ENCODE assay signal across 8 mouse cellular contexts in genomic region chr17:34234926-34235325, GRCm38 (mm10). TPM values are rescaled to one million over a fixed set of nuclear protein-coding genes. Genes with fewer than 3 reads are reported as not detected.
DNase-seq lines count a peak whose midpoint lies in the region; ATAC-seq and TF ChIP-seq lines count a peak whose summit lies in the region.
"Had no signal": no experiment of that assay in that cellular context is flagged by ENCODE, and none has a peak within 500 bp of the region (broad histone marks: within the 10 kb centered on the region; RNA-seq: fewer than 3 reads in every experiment).

No protein-coding gene starts in this region.

- TF ChIP-seq CTCF in bone marrow macrophage, adult 2 months (IDR thresholded peaks at IDR 0.05; ENCODE audit: low read depth, low read length), result peak; percentile 96

- H3K36me3 ChIP-seq in forebrain, embryonic 13.5 days (ENCODE audit: poor library complexity, severe bottlenecking), result no peaks in the 10 kb centered on the region
- no peaks in the 10 kb centered on the region for H3K36me3 ChIP-seq in hindbrain, embryonic 15.5 days
- H3K36me3 ChIP-seq: limb, embryonic 15.5 days had no signal

- H3K4me1 ChIP-seq in bone marrow macrophage, adult 2 months (ENCODE audit: control insufficient read depth, insufficient read depth, low read length), result peaks cover 9% of the 10 kb centered on the region
- H3K4me1 ChIP-seq in forebrain, embryonic 13.5 days, result no peaks in the 10 kb centered on the region
- H3K4me1 ChIP-seq in hindbrain, embryonic 15.5 days (replicated peaks), result no peaks in the 10 kb centered on the region
- H3K4me1 ChIP-seq: limb, embryonic 15.5 days had no signal

- ATAC-seq in forebrain, embryonic 13.5 days, result 0 out of 2 replicates have a peak, but pooled peaks have one; percentile 21
- peak; percentile 54; the same call in 1 of the 2 replicates for ATAC-seq in hindbrain, embryonic 15.5 days (ENCODE audit: low FRiP score, low read depth)
- ATAC-seq in megakaryocyte, adult 5-6 weeks (ENCODE audit: poor library complexity, severe bottlenecking), result peak; percentile 99

- H3K9ac ChIP-seq in forebrain, embryonic 13.5 days, result no peak overlapping the region
- H3K9ac ChIP-seq in hindbrain, embryonic 15.5 days, result no peak overlapping the region
- H3K9ac ChIP-seq: limb, embryonic 15.5 days had no signal

- H3K9me3 ChIP-seq in forebrain, embryonic 13.5 days (replicated peaks), result no peaks in the 10 kb centered on the region
- H3K9me3 ChIP-seq in hindbrain, embryonic 15.5 days, result no peaks in the 10 kb centered on the region
- H3K9me3 ChIP-seq: limb, embryonic 15.5 days had no signal

- H3K4me3 ChIP-seq in bone marrow macrophage, adult 2 months (ENCODE audit: insufficient read depth, low read length), result no peak overlapping the region
- no peak overlapping the region for H3K4me3 ChIP-seq in forebrain, embryonic 13.5 days
- no peak overlapping the region for H3K4me3 ChIP-seq in hindbrain, embryonic 15.5 days
- H3K4me3 ChIP-seq: limb, embryonic 15.5 days had no signal

- no peaks in the 10 kb centered on the region for H3K27me3 ChIP-seq in forebrain, embryonic 13.5 days
- no peaks in the 10 kb centered on the region for H3K27me3 ChIP-seq in hindbrain, embryonic 15.5 days
- H3K27me3 ChIP-seq: limb, embryonic 15.5 days had no signal

- peak; percentile 60 for DNase-seq in MEL-GATA-1-ER (ENCODE audit: extremely low read depth, low read depth)
- DNase-seq in layer of hippocampus, postnatal 25 days (ENCODE audit: extremely low spot score in 1 of 2, low spot score in 1 of 2), result peak; percentile 44 to 80
- DNase-seq in right cerebral cortex, postnatal 36 days (ENCODE audit: low spot score in 2 of 2), result peak; percentile 21 to 26

- no peak overlapping the region for H3K27ac ChIP-seq in bone marrow macrophage, adult 2 months (ENCODE audit: insufficient read depth, low read depth, low read length)
- no peak overlapping the region for H3K27ac ChIP-seq in forebrain, embryonic 13.5 days
- H3K27ac ChIP-seq in hindbrain, embryonic 15.5 days (replicated peaks), result no peak overlapping the region
- H3K27ac ChIP-seq: limb, embryonic 15.5 days had no signal

- TF ChIP-seq POLR2A in bone marrow macrophage, adult 2 months (IDR thresholded peaks at IDR 0.05; ENCODE audit: borderline replicate concordance, low read depth, low read length), result no peak

- H3K4me2 ChIP-seq in forebrain, embryonic 13.5 days, result no peak overlapping the region
- H3K4me2 ChIP-seq in hindbrain, embryonic 15.5 days, result no peak overlapping the region
- H3K4me2 ChIP-seq: limb, embryonic 15.5 days had no signal

- WGBS in forebrain, embryonic 13.5 days, result 51% methylated on average over 9 of the region's 9 CpGs
- 36% methylated on average over 9 of the region's 9 CpGs for WGBS in hindbrain, embryonic 15.5 days

RNA-seq across cellular contexts. Expression of gene H2-Ob, which starts 3.8 kb away (rescaled TPM):
- 1.9 and 2.0 TPM in 2 replicates for polyA plus RNA-seq in bone marrow macrophage, adult 2 months (2012; ENCODE audit: insufficient read depth, insufficient read length, missing spikeins)
- not detected in 2 replicates for polyA plus RNA-seq in forebrain, embryonic 13.5 days (2015; fragmentation: Nextera tagmentation; extraction: Ambion mirVana)
- polyA plus RNA-seq in hindbrain, embryonic 15.5 days (2015; fragmentation: Nextera tagmentation; extraction: Ambion mirVana), result 0.20 and 0.21 TPM in 2 replicates
- total RNA-seq in layer of hippocampus, postnatal 25 days (2021), result under 1 TPM; 0.25 to 0.47 TPM
- 4.2 and 4.7 TPM in 2 replicates for total RNA-seq in megakaryocyte, adult 5-6 weeks (2015)
- total RNA-seq in megakaryocyte, adult 5-6 weeks (2017), result 2.4 and 2.5 TPM in 2 replicates
- polyA plus RNA-seq: limb, embryonic 15.5 days had no signal

RNA-seq across cellular contexts. Expression of gene H2-Ab1, which starts 22.6 kb away (rescaled TPM):
- polyA plus RNA-seq in bone marrow macrophage, adult 2 months (2012; ENCODE audit: insufficient read depth, insufficient read length, missing spikeins), result 1,609 and 1,701 TPM in 2 replicates
- 1.4 and 1.5 TPM in 2 replicates for polyA plus RNA-seq in forebrain, embryonic 13.5 days (2015; fragmentation: Nextera tagmentation; extraction: Ambion mirVana)
- 1.6 and 2.5 TPM in 2 replicates for polyA plus RNA-seq in hindbrain, embryonic 15.5 days (2015; fragmentation: Nextera tagmentation; extraction: Ambion mirVana)
- total RNA-seq in layer of hippocampus, postnatal 25 days (2021), result 1 to 10 TPM; 1.0 to 1.7 TPM
- 145 and 162 TPM in 2 replicates for total RNA-seq in megakaryocyte, adult 5-6 weeks (2015)
- 136 and 181 TPM in 2 replicates for total RNA-seq in megakaryocyte, adult 5-6 weeks (2017)

RNA-seq across cellular contexts. Expression of gene Tap2, which starts 31.6 kb away (rescaled TPM):
- 51.8 and 56.6 TPM in 2 replicates for polyA plus RNA-seq in bone marrow macrophage, adult 2 months (2012; ENCODE audit: insufficient read depth, insufficient read length, missing spikeins)
- polyA plus RNA-seq in forebrain, embryonic 13.5 days (2015; fragmentation: Nextera tagmentation; extraction: Ambion mirVana), result 0.76 and 0.87 TPM in 2 replicates
- 2.2 and 2.3 TPM in 2 replicates for polyA plus RNA-seq in hindbrain, embryonic 15.5 days (2015; fragmentation: Nextera tagmentation; extraction: Ambion mirVana)
- 1 to 10 TPM; 7.0 to 8.9 TPM for total RNA-seq in layer of hippocampus, postnatal 25 days (2021)
- total RNA-seq in megakaryocyte, adult 5-6 weeks (2015), result 6.4 and 7.1 TPM in 2 replicates
- 34.2 and 35.9 TPM in 2 replicates for total RNA-seq in megakaryocyte, adult 5-6 weeks (2017)

RNA-seq across cellular contexts. Expression of gene Psmb8, which starts 37.4 kb away (rescaled TPM):
- polyA plus RNA-seq in bone marrow macrophage, adult 2 months (2012; ENCODE audit: insufficient read depth, insufficient read length, missing spikeins), result 201 and 204 TPM in 2 replicates
- 0.65 and 1.6 TPM in 2 replicates for polyA plus RNA-seq in forebrain, embryonic 13.5 days (2015; fragmentation: Nextera tagmentation; extraction: Ambion mirVana)
- 3.3 and 5.7 TPM in 2 replicates for polyA plus RNA-seq in hindbrain, embryonic 15.5 days (2015; fragmentation: Nextera tagmentation; extraction: Ambion mirVana)
- total RNA-seq in layer of hippocampus, postnatal 25 days (2021), result 1 to 10 TPM; 2.2 to 3.3 TPM
- 230 and 263 TPM in 2 replicates for total RNA-seq in megakaryocyte, adult 5-6 weeks (2015)
- 339 and 455 TPM in 2 replicates for total RNA-seq in megakaryocyte, adult 5-6 weeks (2017)

RNA-seq across cellular contexts. Expression of gene Psmb9, which starts 47.4 kb away (rescaled TPM):
- polyA plus RNA-seq in bone marrow macrophage, adult 2 months (2012; ENCODE audit: insufficient read depth, insufficient read length, missing spikeins), result 134 TPM in 2 replicates
- 0.43 and 0.73 TPM in 2 replicates for polyA plus RNA-seq in forebrain, embryonic 13.5 days (2015; fragmentation: Nextera tagmentation; extraction: Ambion mirVana)
- 1.4 and 2.4 TPM in 2 replicates for polyA plus RNA-seq in hindbrain, embryonic 15.5 days (2015; fragmentation: Nextera tagmentation; extraction: Ambion mirVana)
- total RNA-seq in layer of hippocampus, postnatal 25 days (2021), result 1 to 10 TPM; 1.6 to 1.7 TPM
- 142 and 149 TPM in 2 replicates for total RNA-seq in megakaryocyte, adult 5-6 weeks (2015)
- 78.7 and 125 TPM in 2 replicates for total RNA-seq in megakaryocyte, adult 5-6 weeks (2017)

Comparison
In these comparisons a context has a peak if more than half of its experiments do, and no peak if none do; other contexts are left out.
1. ATAC-seq: peak in every context shown above with its lines; median percentile 99 in megakaryocyte, adult 5-6 weeks; 54 in hindbrain, embryonic 15.5 days; 21 in forebrain, embryonic 13.5 days.
2. RNA of gene H2-Ab1, which starts 22.6 kb away (polyA plus RNA-seq): 1,609 to 1,701 TPM in bone marrow macrophage, adult 2 months; 1.6 to 2.5 TPM in hindbrain, embryonic 15.5 days and 1.4 to 1.5 TPM in forebrain, embryonic 13.5 days; every median in the first group is over 100 times any median in the second.
3. RNA of gene Tap2, which starts 31.6 kb away (polyA plus RNA-seq): 51.8 to 56.6 TPM in bone marrow macrophage, adult 2 months; 2.2 to 2.3 TPM in hindbrain, embryonic 15.5 days and 0.76 to 0.87 TPM in forebrain, embryonic 13.5 days; every median in the first group is over 10 times any median in the second.
4. Peak in every context shown above with its lines, with median percentiles within 50 percentile points of each other: DNase-seq.